Mouse (Mus musculus) brain, embryonic 14.5 days (tissue): ENCODE measurements around the gene Rbm18.

Experiments used
- CTCF ChIP-seq: fragments of 200-500 bp; IDR thresholded peaks from 2 replicates; pipeline ENCODE4 v1.5.1; 2012; ENCODE audit warnings: inconsistent platforms, mild to moderate bottlenecking, moderate library complexity, borderline replicate concordance; ENCODE audit not compliant: insufficient read depth, insufficient read length; ENCODE audit errors: extremely low read depth
- POLR2A ChIP-seq: fragments of 200-500 bp; IDR thresholded peaks from 2 replicates; pipeline ENCODE4 v1.6.1; 2012; ENCODE audit warnings: mild to moderate bottlenecking, inconsistent platforms, borderline replicate concordance; ENCODE audit not compliant: poor library complexity, insufficient read depth, insufficient read length, severe bottlenecking; ENCODE audit errors: extremely low read depth

DNA sequence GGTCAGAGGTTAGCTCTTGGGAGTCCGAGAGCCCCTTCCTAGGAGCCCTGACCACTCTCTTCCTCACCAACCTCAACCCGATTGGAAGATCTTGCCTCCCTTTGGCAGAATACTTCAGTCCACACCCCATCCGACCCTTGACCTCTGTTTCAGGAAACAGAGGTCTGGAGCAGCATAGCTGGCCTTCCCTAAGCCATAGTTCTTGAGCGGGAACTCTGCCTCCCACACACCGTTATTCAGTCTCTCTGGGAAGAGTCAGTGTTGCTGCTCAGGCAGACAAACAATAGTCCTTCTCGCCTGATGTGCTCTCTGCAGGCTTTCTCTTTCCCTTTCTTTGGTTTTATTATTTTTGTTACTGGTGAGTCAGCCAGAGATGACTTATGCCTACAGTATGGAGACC lies 36.8 kb downstream of the Rbm18 start:
- TF ChIP-seq POLR2A (no peak), CTCF (no peak)
